Mouse (Mus musculus) midbrain, embryonic 11.5 days (tissue): ENCODE measurements around the gene Ctf2. TPM values are rescaled to one million over a fixed set of nuclear protein-coding genes. Genes with fewer than 3 reads are reported as not detected.

Source experiments
- ATAC-seq: fragments of 200-750 bp; cut with Nextera tagmentation; 2 replicates; pipeline ENCODE4 v1.8.0; 2017; ENCODE audit warnings: moderate TSS enrichment, moderate library complexity; ENCODE audit not compliant: low FRiP score
- DNase-seq: peaks from one replicate; pipeline ENCODE4 v3.0.0; 2015; ENCODE audit warnings: low spot score; ENCODE audit errors: missing footprints
- H3K27ac ChIP-seq: fragments of 300-500 bp; sonication (generic); 2 replicates; pipeline ENCODE4 v1.5.1; 2014; ENCODE audit warnings: low read depth, low read length
- H3K27me3 ChIP-seq: fragments of 300-500 bp; sonication (generic); 2 replicates; pipeline ENCODE4 v1.6.1; 2014; ENCODE audit warnings: mild to moderate bottlenecking, low read length, moderate library complexity, mixed read lengths; ENCODE audit not compliant: control insufficient read depth, insufficient read depth
- H3K36me3 ChIP-seq: fragments of 300-500 bp; sonication (generic); 2 replicates; pipeline ENCODE4 v1.6.1; 2014; ENCODE audit warnings: mild to moderate bottlenecking, low read length, moderate library complexity, mixed read lengths; ENCODE audit not compliant: control insufficient read depth, insufficient read depth
- H3K4me1 ChIP-seq: fragments of 300-500 bp; sonication (generic); 2 replicates; pipeline ENCODE4 v1.6.1; 2014; ENCODE audit warnings: low read length; ENCODE audit not compliant: control insufficient read depth, insufficient read depth
- H3K4me2 ChIP-seq: fragments of 300-500 bp; sonication (generic); 2 replicates; pipeline ENCODE4 v1.6.1; 2014; ENCODE audit warnings: mild to moderate bottlenecking, moderate library complexity
- H3K4me3 ChIP-seq: fragments of 300-500 bp; sonication (generic); 2 replicates; pipeline ENCODE4 v1.5.1; 2014; ENCODE audit warnings: low read depth, low read length
- H3K9ac ChIP-seq: fragments of 300-500 bp; sonication (generic); 2 replicates; pipeline ENCODE4 v1.6.1; 2014; ENCODE audit warnings: low read length
- H3K9me3 ChIP-seq: fragments of 300-500 bp; sonication (generic); 2 replicates; pipeline ENCODE4 v1.6.1; 2016; ENCODE audit warnings: low read length; ENCODE audit not compliant: control insufficient read depth
- WGBS: fragments of 180-500 bp; shearing (Covaris S2); extraction: QIAGEN DNeasy Blood & Tissue Kit; methylation state at CpG from one replicate; pipeline ENCODE4 v1.1.7; 2014; 5-methylcytosine and 5-hydroxymethylcytosine counted together
- polyA plus RNA-seq: library from polyadenylated mRNA; unstranded; fragments of >200 nt; fragmentation: Nextera tagmentation; extraction: Ambion mirVana; gene quantifications from 2 replicates; pipeline ENCODE4 v1.2.1, GENCODE M21; 2014

The Ctf2 gene
- polyA plus RNA-seq, 1 experiment from 2014 or later = 0.12 TPM

DNA sequence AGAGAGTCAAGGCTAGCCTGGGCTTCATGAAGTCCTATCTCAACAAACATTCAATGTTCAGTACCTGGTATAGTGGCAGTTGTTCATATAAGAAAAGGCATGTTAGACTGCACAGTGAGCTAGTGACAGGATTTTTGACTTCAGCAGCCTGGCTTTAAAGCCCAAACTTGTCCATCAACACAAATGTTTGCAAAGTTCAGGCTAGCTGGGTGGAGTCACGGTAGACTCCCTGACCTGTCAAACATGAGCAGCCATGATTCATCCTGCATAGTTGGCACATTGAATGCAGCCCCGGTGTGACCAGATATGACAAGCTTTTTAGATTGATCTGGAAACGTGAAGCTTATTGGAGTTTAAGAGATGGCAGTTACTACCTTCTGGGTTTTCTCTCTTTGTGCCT lies 40.1 kb upstream of the Ctf2 start:
- H3K4me2 ChIP-seq = no peak overlapping the region
- H3K27me3 ChIP-seq = no peaks in the 10 kb centered on the region; the same call in 1 of the 2 replicates
- H3K4me1 ChIP-seq = peaks cover 25% of the 10 kb centered on the region
- peaks cover 8% of the 10 kb centered on the region for H3K36me3 ChIP-seq
- DNase-seq (no peak), ATAC-seq (no peak)
- WGBS = 91% methylated on average over 3 of the region's 3 CpGs
- H3K27ac ChIP-seq = no peak overlapping the region
- no peak overlapping the region for H3K4me3 ChIP-seq
- H3K9ac ChIP-seq = no peak overlapping the region
- H3K9me3 ChIP-seq = no peaks in the 10 kb centered on the region

DNA sequence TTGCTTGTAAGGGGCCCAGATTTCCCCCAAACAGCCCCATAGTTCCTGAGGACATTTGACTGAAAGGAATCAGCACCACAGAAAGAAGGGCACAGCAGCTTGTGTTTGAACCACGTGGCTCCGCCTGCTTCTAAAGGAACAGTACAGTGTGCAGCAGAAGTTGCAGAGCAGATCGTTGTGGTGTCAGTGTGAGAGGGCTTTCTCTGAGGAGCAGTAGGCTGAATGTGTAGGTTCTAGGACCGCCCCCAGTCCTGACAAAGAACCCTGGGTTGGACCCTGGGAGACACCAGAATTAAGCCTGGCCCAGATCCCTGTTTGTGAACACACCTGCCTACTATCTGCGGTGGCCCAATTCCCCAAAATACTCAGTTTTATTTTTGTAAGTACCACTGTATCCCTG lies 39.3 kb upstream of the Ctf2 start:
- H3K27ac ChIP-seq = no peak overlapping the region
- no peak for DNase-seq
- H3K36me3 ChIP-seq = peaks cover 10% of the 10 kb centered on the region
- H3K4me2 ChIP-seq = no peak overlapping the region
- ATAC-seq = no peak
- no peak overlapping the region for H3K9ac ChIP-seq
- H3K27me3 ChIP-seq = no peaks in the 10 kb centered on the region; the same call in 1 of the 2 replicates
- H3K4me1 ChIP-seq = peaks cover 25% of the 10 kb centered on the region
- H3K4me3 ChIP-seq = no peak overlapping the region
- 80% methylated on average over 5 of the region's 5 CpGs for WGBS
- no peaks in the 10 kb centered on the region for H3K9me3 ChIP-seq

DNA sequence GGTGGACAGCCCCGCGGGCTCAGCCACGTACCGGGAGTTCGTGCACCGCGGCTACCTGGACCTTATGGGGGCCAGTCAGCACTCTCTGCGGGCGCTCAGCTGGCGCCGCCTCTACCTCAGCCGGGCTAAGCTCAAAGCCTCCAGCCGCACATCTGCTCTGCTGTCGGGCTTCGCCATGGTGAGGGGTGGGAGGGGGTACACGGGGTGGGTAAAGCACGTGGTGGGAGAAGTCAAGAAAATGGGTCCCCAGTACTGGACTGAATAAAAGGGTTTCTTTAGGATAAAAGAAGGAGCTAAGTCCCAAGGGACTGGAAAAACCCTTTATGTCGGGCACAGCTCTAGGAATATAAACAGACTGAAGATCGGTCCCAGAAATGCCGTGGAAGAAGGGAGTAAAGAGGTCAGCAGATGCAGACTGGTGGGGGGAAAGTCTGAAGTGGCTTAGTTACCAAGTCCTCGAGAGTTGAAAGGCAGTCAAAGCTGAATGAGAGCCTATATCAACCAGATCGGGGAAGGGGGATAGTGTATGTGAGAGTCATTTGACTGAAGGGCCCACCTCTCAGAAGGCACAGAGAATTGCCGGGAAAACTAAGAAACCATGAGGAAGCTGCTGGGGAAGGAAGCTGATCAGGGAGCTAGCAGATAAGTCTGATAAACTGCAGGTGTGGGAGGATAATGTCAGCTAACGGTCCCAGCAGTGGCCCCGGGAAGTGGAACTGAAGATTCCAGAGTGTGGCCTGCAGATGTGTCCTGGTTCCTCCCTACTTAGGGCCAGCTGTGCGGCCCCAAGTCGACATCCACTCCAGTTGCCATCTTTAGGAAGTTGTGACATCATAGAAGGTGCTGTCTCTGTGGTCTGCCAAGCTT lies 38.3 kb upstream of the Ctf2 start:
- peak; percentile 20 for ATAC-seq
- Histone ChIP-seq H3K27ac (peak overlapping the region; percentile 30; the same call in 1 of the 2 replicates), H3K27me3 (no peaks in the 10 kb centered on the region; the same call in 1 of the 2 replicates)

DNA sequence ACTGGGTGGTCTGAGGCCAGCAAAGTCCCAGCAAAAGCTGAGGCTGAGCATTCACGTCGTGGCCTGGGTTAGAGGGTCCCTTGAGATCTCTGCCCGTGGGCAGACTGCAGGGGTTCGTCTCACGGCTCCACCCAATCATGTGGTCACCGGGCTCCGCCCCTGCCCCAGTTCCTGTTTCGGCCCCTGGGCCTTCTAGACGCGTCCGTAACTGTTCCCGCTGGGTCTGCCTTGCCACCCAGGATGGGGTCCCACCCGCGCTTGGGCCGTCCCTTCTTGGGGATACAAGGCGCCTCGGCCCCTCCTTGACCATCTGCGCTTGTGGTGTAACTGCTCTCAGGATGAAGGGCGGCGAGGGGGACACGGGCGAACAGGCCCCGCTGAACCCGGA lies 37.7 kb upstream of the Ctf2 start, which contains the start of gene Orai3:
TSS of gene Orai3 (plus strand) at position 165 of the 388 bp plus-strand sequence.
- ATAC-seq (peak; percentile 59), DNase-seq (peak; percentile 96)
- H3K9me3 ChIP-seq = no peaks in the 10 kb centered on the region
- peak within 1 kb of the TSS; percentile 82 for H3K9ac ChIP-seq
- peak within 1 kb of the TSS; percentile 42 for H3K4me3 ChIP-seq
- WGBS = 2% methylated on average over 24 of the region's 24 CpGs
- H3K4me2 ChIP-seq = peak within 1 kb of the TSS; percentile 80
- peak within 1 kb of the TSS; percentile 30 for H3K27ac ChIP-seq
- H3K27me3 ChIP-seq = no peaks in the 10 kb centered on the region; the same call in 1 of the 2 replicates
- peaks cover 10% of the 10 kb centered on the region for H3K36me3 ChIP-seq
- peaks cover 23% of the 10 kb centered on the region for H3K4me1 ChIP-seq

More for the DNA sequence above, 38.3 kb upstream of the Ctf2 start:
- H3K9me3 ChIP-seq = no peaks in the 10 kb centered on the region
- peak overlapping the region; percentile 42 for H3K4me3 ChIP-seq
- H3K4me2 ChIP-seq = peak overlapping the region; percentile 80
- peak; percentile 91 for DNase-seq
- peaks cover 23% of the 10 kb centered on the region for H3K4me1 ChIP-seq
- H3K9ac ChIP-seq = peak overlapping the region; percentile 82
- WGBS = 9% methylated on average over 27 of the region's 27 CpGs
- H3K36me3 ChIP-seq = peaks cover 10% of the 10 kb centered on the region

DNA sequence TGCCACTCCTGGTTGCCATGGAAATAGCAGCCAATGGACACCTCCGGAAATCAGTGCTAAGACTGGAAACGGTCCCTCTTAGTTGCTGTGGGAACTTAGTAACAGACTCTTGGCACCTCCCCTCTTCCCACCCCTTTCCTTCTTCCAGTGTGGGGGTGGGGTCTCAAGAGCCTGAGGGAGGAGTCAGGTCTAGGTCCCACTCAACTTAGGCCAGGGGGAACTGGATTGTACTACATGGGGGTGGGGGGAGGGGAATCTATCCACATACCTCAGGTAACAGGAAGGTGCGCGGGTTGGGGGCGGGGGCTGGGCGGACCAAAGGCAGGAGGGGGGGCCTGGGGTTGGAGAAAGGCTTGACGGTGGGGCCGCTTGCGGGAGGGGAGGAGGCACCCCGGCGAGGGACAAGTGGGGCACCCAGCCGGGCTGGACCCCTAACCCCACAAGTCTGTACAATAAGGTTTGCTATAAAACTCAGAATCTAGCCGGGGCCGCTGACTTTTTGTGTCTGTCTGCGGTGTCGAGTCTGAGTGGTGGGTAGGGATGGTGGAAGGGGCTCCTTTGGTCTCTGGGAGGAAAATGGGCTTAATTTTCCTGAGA lies 37.1 kb upstream of the Ctf2 start:
- H3K9me3 ChIP-seq = no peaks in the 10 kb centered on the region
- DNase-seq (peak; percentile 98), ATAC-seq (peak; percentile 88)
- peaks cover 11% of the 10 kb centered on the region for H3K36me3 ChIP-seq
- H3K27me3 ChIP-seq = no peaks in the 10 kb centered on the region; the same call in 1 of the 2 replicates
- under 1% methylated on average over 16 of the region's 16 CpGs for WGBS
- H3K4me1 ChIP-seq = peaks cover 23% of the 10 kb centered on the region
- peak overlapping the region; percentile 80 for H3K4me2 ChIP-seq
- peak overlapping the region; percentile 82 for H3K9ac ChIP-seq
- peak overlapping the region; percentile 42 for H3K4me3 ChIP-seq
- H3K27ac ChIP-seq = no peak overlapping the region

DNA sequence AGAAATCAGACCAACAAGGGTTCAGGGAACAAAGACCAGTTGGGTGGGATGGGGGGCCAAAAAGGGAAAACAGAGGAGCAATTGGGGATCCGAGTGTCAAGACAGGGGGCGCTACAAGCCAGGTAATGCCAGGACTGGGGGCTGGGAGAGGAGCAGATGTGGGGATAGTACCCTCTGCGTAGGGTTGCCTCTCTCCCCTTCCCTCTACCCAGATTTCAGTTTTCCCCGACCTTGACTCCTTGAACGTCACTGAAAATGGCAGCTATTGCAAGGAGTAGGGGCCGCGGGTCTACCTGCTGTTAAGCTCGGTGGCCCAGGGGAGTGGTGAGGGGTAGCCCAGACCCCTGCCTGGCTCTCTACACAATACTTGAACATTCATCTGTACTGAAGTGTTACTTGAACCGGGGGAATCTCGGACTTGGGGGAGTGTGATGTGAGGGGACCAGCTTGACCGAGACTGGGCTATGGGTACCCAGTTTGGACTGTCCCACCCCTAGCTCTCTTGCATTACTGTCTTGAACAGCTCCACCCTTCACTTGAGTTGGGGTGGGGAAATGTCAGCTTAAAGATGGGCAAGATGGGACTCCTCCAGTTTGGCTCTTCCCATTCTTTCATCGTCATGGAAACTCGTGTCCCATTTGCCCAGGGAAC lies 36.5 kb upstream of the Ctf2 start:
- Histone ChIP-seq H3K4me1 (peaks cover 23% of the 10 kb centered on the region), H3K27ac (peak overlapping the region; percentile 62), H3K9me3 (no peaks in the 10 kb centered on the region), H3K9ac (no peak overlapping the region), H3K4me3 (no peak overlapping the region), H3K4me2 (peak overlapping the region; percentile 21; the same call in 1 of the 2 replicates), H3K27me3 (no peaks in the 10 kb centered on the region; the same call in 1 of the 2 replicates), H3K36me3 (peaks cover 12% of the 10 kb centered on the region)
- DNase-seq = no peak
- WGBS = 41% methylated on average over 13 of the region's 13 CpGs
- ATAC-seq = no peak; the same call in 1 of the 2 replicates

DNA sequence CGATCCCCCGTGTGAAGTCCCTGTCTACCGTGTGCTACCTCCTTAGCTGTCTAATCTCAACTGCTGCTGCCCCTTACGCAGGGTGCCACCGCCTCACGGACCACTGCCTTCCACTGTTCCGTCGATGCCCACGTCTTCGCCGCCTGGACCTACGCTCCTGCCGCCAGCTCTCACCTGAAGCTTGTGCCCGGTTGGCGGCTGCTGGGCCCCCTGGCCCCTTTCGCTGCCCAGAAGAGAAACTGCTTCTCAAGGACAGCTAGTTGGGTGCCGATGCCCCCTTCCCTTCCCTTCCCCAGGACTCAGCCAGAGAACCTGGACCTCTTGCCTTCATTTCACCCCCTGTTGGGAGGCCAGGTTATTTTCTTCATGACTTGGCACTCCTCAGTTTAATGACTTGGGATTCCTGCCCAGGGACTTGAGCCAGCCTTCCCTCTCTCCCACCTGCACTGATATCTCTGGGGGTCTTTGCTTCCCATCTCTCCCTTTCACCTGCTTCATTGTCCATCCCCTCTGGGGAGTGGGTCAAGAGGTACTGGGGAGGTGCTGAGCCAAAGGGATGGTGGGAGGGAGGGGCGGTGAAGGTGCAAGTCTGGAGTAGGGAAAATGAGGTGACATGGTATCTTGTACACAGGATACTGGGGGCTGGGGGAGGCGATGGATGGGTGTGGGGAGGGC lies 35.8 kb upstream of the Ctf2 start:
- Histone ChIP-seq H3K9ac (no peak overlapping the region), H3K4me1 (peaks cover 23% of the 10 kb centered on the region), H3K27me3 (no peaks in the 10 kb centered on the region; the same call in 1 of the 2 replicates), H3K4me3 (no peak overlapping the region), H3K27ac (no peak overlapping the region), H3K36me3 (peaks cover 16% of the 10 kb centered on the region), H3K4me2 (no peak overlapping the region), H3K9me3 (no peaks in the 10 kb centered on the region)
- 93% methylated on average over 19 of the region's 19 CpGs for WGBS
- DNase-seq (no peak), ATAC-seq (no peak)

DNA sequence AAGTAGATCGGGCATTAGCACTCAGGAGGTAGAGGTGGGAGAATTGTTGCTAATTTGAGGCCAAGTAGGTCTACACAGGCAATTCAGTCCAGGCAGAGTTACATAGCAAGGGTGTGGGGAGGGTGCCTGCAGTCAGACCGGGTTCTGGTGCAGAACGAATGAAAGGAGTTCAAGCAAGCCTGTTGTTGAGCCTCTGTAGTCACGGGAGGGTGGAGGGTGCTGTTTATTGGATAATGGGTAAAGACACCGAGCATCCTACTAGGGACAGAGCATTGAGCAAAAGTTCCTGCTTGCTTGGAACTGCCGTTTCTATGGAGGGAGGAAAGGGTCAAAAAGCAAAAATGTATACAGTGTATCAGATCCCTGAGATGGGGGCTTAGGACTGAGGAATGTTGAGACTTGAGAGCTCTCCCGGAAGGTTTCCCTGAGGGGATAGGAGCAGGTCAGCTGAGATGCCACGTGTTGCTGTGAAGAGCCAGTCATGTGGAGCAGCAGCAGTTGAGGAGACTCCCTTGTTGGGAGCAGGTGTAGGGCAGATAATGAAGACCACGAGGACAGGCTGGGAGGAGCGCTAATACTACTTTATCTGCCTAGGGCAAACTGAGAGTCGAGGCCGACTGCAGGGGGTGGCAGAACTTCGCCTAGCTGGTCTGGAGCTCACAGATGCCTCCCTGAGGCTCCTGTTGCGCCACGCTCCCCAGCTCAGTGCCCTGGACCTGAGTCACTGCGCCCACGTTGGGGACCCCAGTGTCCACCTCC lies 35.1 kb upstream of the Ctf2 start:
- Histone ChIP-seq H3K27me3 (no peaks in the 10 kb centered on the region; the same call in 1 of the 2 replicates), H3K27ac (no peak overlapping the region), H3K9me3 (no peaks in the 10 kb centered on the region), H3K4me1 (peaks cover 23% of the 10 kb centered on the region), H3K36me3 (peaks cover 16% of the 10 kb centered on the region), H3K4me3 (no peak overlapping the region), H3K9ac (no peak overlapping the region), H3K4me2 (no peak overlapping the region)
- DNase-seq (no peak), ATAC-seq (no peak)
- WGBS = 82% methylated on average over 17 of the region's 17 CpGs
